Comparison of ENCODE assay signal across 9 mouse cellular contexts in the genomic region with DNA sequence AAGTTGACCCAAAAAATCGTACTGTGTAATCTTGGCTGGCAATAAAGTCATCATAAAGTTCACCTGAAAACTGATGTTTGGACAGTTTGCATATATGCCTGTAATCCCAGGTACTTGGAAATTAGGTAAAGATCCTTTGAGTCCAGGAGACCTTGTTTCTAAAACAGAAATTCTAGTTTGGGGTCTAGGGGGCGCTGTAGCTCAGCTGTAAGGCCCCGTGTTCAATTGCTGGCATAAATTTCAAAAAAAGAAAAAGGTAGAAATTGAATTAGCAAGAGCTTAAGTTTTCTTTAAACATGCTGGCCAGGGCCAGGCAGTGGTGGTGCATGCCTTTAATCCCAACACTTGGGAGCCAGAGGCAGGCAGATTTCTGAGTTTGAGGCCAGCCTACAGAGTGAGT. TPM values are rescaled to one million over a fixed set of nuclear protein-coding genes. Genes with fewer than 3 reads are reported as not detected.
A peak's percentile ranks its signal among the peaks of the same experiment; 100 is the strongest.
DNase-seq lines count a peak whose midpoint lies in the region; TF ChIP-seq lines count a peak whose summit lies in the region.
"Had no signal": no experiment of that assay in that cellular context is flagged by ENCODE, and none has a peak within 500 bp of the region (broad histone marks: within the 10 kb centered on the region; RNA-seq: fewer than 3 reads in every experiment).

No protein-coding gene starts in this region.

- no peaks in the 10 kb centered on the region for H3K9me3 ChIP-seq in forebrain, embryonic 10.5 days
- H3K9me3 ChIP-seq: heart, embryonic 13.5 days had no signal

- no peaks in the 10 kb centered on the region for H3K79me2 ChIP-seq in heart, adult 2 months (replicated peaks; ENCODE audit: control insufficient read depth, insufficient read depth, low read length)

- peaks cover 2% of the 10 kb centered on the region; the same call in 1 of the 2 replicates for H3K36me3 ChIP-seq in heart, adult 2 months (ENCODE audit: control insufficient read depth, insufficient read depth, low read length)
- peaks cover 53% of the 10 kb centered on the region for H3K36me3 ChIP-seq in forebrain, embryonic 10.5 days (replicated peaks)

- no peak for DNase-seq in heart, adult 2 months
- no peak for DNase-seq in heart, adult 8-10 months (ENCODE audit: low spot score)
- peak; percentile 24 for DNase-seq in right cerebral cortex, postnatal 14 days
- no peak for DNase-seq in right cerebral cortex, adult 18-20 months
- DNase-seq in brain, adult 2 months (ENCODE audit: low read depth, low spot score) = peak; percentile 60
- DNase-seq in mesoderm, embryonic 11.5 days (ENCODE audit: low read depth, low spot score) = peak; percentile 19
- no peak for DNase-seq in gastrocnemius, postnatal 14 days
- no peak for DNase-seq in forebrain, embryonic 10.5 days (ENCODE audit: extremely low spot score, low spot score)

- H3K27ac ChIP-seq in heart, adult 2 months = no peak overlapping the region
- H3K27ac ChIP-seq in forebrain, embryonic 10.5 days = no peak overlapping the region
- H3K27ac ChIP-seq: heart, embryonic 13.5 days had no signal

- no peaks in the 10 kb centered on the region for H3K4me1 ChIP-seq in heart, adult 2 months (ENCODE audit: control insufficient read depth, insufficient read depth, low read length)
- peaks cover 10% of the 10 kb centered on the region for H3K4me1 ChIP-seq in forebrain, embryonic 10.5 days

- H3K4me3 ChIP-seq in heart, adult 2 months = no peak overlapping the region
- H3K4me3 ChIP-seq in forebrain, embryonic 10.5 days = no peak overlapping the region
- H3K4me3 ChIP-seq: heart, embryonic 13.5 days had no signal

- TF ChIP-seq POLR2A in heart, adult 2 months (IDR thresholded peaks at IDR 0.05; ENCODE audit: insufficient read depth, low read depth, low read length) = no peak

- TF ChIP-seq CTCF in heart, adult 2 months (IDR thresholded peaks at IDR 0.05) = peak; percentile 74

- no peak for TF ChIP-seq EP300 in heart, adult 2 months (IDR thresholded peaks at IDR 0.05; ENCODE audit: insufficient read depth, low read depth, low read length)

- H3K27me3 ChIP-seq in heart, adult 2 months (ENCODE audit: control insufficient read depth, insufficient read depth, low read length) = no peaks in the 10 kb centered on the region
- peaks cover under 1% of the 10 kb centered on the region; the same call in 1 of the 2 replicates for H3K27me3 ChIP-seq in forebrain, embryonic 10.5 days (ENCODE audit: poor library complexity, severe bottlenecking)
- H3K27me3 ChIP-seq: heart, embryonic 13.5 days had no signal

- WGBS in heart, adult 2 months = 39% methylated on average over 3 of the region's 3 CpGs
- WGBS in forebrain, embryonic 10.5 days = 49% methylated on average over 3 of the region's 3 CpGs

- H3K9ac ChIP-seq in heart, adult 2 months (ENCODE audit: low read depth, low read length) = no peak overlapping the region
- H3K9ac ChIP-seq: heart, embryonic 13.5 days had no signal

- intact Hi-C loops in heart, adult 2 months (cut with DNase I) = no loop called here
- intact Hi-C loops in gastrocnemius, postnatal 14 days (cut with DNase I; ENCODE audit: low total_unique reads) = loop anchor here (10.0 kb wide), 1 partner anchor 129 kb away; no protein-coding TSS in a partner anchor

RNA-seq across cellular contexts. Expression of a gene that starts 9.6 kb away (rescaled TPM):
- total RNA-seq in heart, adult 2 months (2021) = 100 to 1,000 TPM; 106 to 122 TPM
- polyA plus RNA-seq in heart, adult 2 months (2012; rRNA removed) = 67.8 and 96.1 TPM in 2 replicates
- 100 to 1,000 TPM; 105 to 114 (median 113) TPM for total RNA-seq in heart, adult 8-10 months (2022)
- 100 to 1,000 TPM; 106 to 113 TPM for total RNA-seq in gastrocnemius, postnatal 14 days (2021)
- 612 and 631 TPM in 2 replicates for polyA plus RNA-seq in forebrain, embryonic 10.5 days (2016; fragmentation: Nextera tagmentation; extraction: Ambion mirVana)

Comparison
In these comparisons a context has a peak if more than half of its experiments do, and no peak if none do; other contexts are left out.
1. DNase-seq: peak in right cerebral cortex, postnatal 14 days (single experiment), brain, adult 2 months (single experiment) and mesoderm, embryonic 11.5 days (single experiment); none in heart, adult 2 months (0 of 2), heart, adult 8-10 months (single experiment), right cerebral cortex, adult 18-20 months (single experiment), gastrocnemius, postnatal 14 days (single experiment) and forebrain, embryonic 10.5 days (single experiment).